Mouse (Mus musculus) activated CD4-positive, CD25-positive, alpha-beta regulatory T cell, adult 4 months (primary cell): Measurements from ENCODE around the gene Vps26b. TPM values are rescaled to one million over a fixed set of nuclear protein-coding genes. Genes with fewer than 3 reads are reported as not detected.

Experiments used
- ATAC-seq: one replicate; pipeline ENCODE4 v1.8.0; 2017
- polyA plus RNA-seq, 2 experiments: library from polyadenylated mRNA; unstranded; fragments of 100-300 nt; shearing (Covaris generic); gene quantifications; one replicate each; pipeline ENCODE4 v1.2.1; 2017

Vps26b gene
- polyA plus RNA-seq: 10 to 100 TPM in 1 of 2 experiments, 1 to 10 TPM in 1; 10.0 to 14.0 TPM

DNA sequence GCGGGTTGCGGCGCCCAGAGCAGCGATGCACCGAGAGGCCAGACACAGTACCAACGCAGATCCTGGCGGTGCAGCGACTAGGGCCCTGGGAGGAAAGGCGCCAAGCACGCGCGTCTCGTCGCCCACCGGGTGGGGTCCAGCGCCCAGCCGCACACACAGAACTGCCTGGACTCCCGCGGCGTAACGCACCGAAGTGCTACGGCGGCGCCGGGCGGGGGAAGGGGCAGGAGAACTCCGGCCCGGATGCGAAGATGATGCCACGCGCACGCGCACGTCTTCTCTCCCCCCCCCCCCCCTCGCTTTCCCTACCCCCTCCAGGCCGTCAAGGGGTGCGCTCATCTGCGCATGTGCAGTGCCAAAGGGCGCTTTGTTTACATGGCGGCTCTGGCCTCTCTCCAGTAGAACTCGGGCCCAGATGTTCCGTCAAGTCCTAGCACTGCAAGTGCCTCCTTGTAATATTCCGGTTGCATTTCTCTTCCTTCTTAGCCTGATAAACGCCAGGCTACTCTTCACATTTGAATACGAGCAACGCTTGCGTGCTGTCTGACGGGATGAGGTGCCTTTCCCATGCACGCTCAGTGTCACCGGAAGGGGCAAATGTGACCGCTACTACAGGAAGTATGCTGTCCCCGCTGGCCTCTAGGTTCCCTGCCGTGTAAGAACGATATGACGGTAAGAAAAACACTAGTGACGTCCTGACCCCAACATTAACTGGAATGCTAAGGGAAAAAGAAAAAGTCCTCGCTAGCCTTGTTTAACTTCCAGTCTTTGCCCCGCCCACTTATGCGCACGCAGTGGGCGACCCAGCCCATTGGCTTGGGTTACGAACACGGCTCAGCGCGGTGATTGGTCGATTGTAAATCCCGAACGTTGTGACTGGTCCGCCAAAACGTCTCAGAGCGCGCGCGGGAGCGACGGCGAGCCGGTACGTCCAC lies at the start of gene Vps26b, which contains the start of gene Ncapd3:
TSS of gene Vps26b (minus strand) at position 238 of the 935 bp plus-strand sequence.
TSS of gene Ncapd3 (plus strand) at position 348 of the 935 bp plus-strand sequence.
- peak; percentile 85 for ATAC-seq

DNA sequence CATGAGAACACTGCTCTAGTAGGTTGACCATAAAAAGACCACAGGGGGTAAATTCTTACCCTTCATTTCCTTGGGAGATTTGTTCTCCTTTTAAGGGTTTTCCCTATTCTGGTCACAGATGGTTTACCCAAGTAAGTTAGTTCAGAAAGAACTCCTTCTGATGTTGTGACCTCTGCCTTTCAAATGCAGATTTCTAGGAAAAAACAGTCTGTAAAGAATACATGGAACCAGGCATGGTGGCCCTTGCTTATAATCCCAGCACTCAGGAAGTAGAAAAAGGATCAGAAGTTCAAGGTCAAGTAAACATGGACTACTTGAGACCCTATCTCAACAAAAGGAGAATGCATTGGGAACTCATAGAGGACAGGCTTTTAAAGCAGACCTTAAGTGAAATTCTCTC lies 45.9 kb upstream of the Vps26b start:
- ATAC-seq: no peak

GRCm38 (mm10) chr9:27074677-27075076 lies 44.8 kb upstream of the Vps26b start:
- no peak for ATAC-seq

DNA sequence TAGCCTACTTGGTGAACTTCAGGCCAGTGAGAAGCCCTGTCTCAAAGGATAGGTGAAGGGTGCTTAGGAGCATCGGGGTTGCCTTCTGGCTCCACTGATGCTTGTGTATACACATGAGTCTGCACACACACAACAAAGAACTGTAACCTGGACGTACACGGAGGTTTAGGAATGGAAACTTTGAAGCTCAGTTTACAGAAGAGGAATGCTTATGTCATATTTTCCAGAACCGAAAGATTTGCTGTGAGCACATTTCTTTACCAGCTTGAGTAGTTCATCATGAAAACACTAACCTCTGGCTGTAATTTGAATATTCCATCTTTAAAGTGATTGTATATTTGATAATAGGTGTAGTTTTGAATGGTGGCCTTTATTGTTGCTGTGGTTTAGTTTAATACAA lies 41.0 kb upstream of the Vps26b start:
- no peak for ATAC-seq

DNA sequence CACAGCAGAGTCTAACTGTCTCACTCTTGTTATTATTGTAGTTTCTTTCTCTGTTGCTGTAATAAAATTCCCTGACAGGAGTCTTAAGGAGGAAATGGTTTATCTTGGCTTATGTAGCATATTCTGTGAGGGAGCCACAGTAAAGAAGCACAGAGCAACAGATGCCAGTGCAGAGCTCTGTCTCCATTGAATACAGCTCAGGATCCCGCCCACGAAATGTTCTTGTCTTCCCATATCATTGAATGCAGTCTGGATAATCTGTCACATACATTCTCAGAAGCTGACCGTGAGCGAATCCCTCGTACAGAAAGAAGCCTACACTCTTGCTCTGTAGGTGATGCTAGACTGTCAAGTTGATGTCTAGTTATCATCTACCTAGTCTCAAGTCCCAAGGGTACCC lies 28.5 kb upstream of the Vps26b start:
- ATAC-seq: no peak

DNA sequence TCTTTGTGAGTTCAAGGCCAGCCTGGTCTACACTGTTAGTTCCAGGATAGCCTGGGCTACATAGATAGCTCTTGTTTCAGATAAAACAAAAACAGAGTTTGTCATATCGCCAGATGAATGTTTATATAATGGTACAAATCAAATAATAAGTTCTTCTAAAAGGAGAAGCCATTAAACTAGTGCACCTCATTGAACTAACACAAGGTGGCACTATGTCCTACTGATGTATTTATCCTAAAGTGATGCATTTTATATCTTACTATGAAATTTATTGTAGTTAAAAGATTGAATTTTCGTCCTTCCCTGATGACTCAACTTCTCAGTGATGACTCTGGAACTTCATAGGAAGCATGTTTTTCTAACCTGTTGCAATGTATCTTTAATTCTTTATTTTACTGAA lies 19.6 kb upstream of the Vps26b start:
- no peak for ATAC-seq

DNA sequence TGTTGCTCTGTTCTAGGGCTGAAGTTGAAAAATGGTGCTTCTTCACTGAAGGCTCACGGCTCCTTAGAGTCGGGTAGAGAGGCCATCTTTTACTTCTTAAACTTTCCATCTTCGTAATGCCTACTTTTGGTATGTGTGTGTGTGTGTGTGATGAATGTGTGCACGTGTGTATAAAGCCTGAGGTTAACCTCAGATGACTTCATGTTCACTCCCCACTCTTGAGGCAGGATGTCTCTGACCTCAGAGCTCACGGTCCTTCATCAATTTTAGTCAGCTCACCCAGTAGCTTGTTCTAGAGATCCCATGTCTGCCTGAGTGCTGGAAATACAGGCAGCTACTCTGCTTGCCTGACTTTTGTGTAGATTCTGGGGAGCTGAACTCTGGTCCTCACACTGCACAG lies 14.0 kb upstream of the Vps26b start:
- ATAC-seq: peak; percentile 73

DNA sequence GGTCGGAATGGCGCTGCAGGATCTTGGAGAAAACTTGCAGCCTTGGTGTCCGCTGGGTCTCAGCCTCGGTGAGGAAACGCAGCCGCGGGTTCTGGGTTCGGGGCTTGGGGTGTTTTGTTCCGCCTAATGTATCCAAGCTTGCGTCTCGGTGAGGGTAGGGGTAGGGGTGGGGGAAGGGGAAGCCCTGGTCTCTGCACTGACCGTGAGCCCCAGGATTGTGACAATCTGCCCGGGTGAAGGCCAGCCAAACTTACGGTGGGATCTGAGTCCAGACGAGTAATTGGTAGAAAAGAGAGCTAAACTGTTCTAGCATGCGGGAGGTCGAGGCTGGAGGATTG lies 867 bp upstream of the Vps26b start:
- no peak for ATAC-seq

DNA sequence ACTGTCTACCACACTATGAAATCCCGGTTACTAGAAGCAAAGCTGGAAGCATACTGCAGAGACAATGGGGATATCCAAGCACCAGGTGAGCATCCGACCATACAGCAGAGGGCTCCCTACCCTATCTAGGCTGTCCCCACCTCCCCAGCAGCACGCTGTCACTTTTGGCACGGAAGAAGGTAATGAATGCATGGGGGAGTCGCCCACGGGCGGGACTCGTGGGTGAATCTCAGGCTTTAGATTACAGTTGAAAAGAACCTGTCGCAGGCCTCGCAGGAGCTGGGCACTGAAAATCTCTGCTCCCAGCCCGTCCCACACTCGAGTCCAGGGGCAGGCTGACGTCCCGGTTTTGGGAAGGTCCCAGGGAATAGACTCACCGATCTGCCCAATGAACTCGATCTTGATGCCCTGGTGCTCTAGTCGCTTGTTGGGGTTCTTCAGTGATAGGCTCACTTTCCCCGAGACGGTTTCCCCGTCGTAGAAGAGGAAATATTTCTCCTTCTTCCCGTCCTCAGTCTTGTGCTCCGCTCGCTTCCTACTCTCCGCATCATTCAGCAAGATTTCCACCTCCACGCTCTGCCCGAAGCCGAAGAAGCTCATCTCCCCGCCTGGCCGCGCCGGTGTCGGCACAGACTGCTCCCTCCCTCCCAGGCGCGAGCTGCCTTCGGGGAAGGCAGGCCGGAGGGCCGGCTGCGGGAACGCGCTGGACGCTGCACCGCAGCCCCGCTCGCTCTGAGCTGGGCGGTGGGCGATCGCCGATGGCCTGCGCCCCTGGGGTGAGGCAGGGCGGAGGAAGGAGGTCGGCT lies 640 bp downstream of the Vps26b start:
- ATAC-seq: peak; percentile 57

DNA sequence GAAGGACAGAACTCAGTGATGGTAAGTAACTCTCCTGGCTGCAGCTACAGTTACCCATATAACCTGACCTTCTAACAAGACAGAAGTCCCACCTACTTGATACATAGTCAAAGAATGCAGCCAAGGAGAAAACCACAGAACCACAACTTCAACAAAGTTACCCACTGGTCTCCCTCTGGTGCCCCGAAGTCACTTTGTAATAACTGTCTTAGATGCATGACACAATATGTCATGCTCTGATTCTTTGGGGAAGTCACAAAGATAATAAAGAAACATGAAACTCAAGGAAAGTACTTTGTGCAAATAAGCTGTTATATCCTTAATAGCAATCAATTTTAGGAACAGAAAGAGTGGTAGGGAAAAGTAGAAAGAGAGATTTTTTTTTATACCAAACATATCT lies 3.2 kb downstream of the Vps26b start:
- no peak for ATAC-seq

DNA sequence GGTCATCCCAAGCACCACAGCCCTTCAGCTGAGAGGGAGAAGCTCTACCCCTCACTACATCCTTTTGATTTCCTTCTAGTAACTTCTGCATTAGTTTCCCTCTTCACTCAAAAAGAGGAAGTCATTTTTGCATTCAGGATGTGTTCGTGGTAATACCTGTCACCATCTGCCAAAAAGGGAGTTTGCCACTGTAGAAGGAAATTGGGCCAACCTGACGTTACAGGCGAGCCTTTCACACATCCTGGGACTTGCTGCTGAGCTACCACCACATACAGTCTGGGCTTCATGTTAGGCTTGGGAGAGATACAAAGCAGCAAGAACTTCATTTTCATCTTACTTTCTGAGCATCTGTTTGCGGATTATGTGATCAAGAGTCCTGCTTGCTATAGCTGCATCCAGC lies 6.2 kb downstream of the Vps26b start:
- peak; percentile 64 for ATAC-seq

DNA sequence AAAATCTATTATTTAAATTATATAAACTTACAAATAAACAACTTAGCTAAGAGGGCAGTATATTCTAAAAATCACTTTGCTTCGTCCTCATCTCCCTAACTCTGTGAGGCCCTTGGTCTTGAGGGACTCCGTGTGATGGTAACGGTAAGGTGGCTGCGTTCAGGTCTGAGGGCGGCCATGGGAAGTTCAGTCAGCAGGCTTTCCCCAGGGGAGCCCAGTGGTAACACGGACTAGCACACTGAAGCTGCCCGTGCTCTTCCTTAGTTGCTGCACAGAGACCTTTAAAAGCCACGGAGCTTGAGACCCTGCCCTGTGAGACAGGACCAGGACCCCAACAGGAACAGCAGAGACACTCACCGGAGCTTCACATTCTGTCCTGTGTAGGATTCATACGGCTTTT lies 10.9 kb downstream of the Vps26b start:
- ATAC-seq: no peak

- no peak for ATAC-seq
Observed at GRCm38 (mm10) chr9:27011572-27011971, 18.3 kb downstream of the Vps26b start.

DNA sequence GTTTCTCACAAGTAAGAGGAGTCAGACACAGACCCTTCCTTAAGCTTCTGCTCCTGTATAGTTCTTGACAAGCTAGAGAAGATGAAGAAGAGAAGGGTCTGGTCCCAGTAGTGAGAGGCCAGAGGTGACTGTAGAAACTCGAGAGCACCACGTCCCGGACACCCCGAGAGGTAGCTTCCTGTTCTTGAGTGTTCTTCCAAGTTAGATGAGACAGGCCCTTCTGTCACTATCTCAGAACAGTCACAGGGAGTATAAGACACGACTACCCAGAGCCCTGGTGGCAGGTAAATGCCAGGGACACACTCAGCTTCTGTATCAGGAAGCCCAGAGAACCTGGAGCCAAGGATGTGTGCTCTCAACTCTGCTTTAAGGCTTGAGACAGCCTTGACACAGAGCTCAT lies 20.6 kb downstream of the Vps26b start:
- no peak for ATAC-seq

GRCm38 (mm10) chr9:27006866-27007265 lies 23.0 kb downstream of the Vps26b start:
- no peak for ATAC-seq

- no peak for ATAC-seq
Observed at GRCm38 (mm10) chr9:27005933-27006332, 23.9 kb downstream of the Vps26b start.

DNA sequence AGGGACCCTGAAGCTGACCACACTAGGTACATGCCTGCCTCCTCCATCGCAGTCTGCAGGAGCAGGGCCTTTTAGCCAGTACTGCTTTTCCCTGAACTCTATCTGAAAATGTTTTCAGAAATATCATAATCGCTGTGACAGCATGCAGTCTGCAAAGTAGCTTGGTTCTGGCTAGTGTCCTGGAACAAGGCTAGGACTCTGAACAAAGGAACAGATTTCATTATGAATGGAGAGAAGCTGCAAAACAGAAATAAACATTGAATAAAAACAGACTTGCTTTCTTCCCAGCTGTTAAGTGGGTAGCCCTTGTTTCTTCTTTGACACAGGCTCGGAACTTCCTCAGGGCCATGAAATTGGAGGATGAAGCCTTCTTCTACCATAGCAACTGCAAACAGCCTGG lies 24.6 kb downstream of the Vps26b start:
- no peak for ATAC-seq

GRCm38 (mm10) chr9:26999461-27000395 lies 30.1 kb downstream of the Vps26b start, which contains the start of the genes Acad8 and Thyn1:
Acad8 (minus strand) TSS chr9:26999566.
Thyn1 (plus strand) TSS chr9:26999710.
- peak; percentile 99 for ATAC-seq

GRCm38 (mm10) chr9:26998669-26999460 lies 31.0 kb downstream of the Vps26b start:
- no peak for ATAC-seq

DNA sequence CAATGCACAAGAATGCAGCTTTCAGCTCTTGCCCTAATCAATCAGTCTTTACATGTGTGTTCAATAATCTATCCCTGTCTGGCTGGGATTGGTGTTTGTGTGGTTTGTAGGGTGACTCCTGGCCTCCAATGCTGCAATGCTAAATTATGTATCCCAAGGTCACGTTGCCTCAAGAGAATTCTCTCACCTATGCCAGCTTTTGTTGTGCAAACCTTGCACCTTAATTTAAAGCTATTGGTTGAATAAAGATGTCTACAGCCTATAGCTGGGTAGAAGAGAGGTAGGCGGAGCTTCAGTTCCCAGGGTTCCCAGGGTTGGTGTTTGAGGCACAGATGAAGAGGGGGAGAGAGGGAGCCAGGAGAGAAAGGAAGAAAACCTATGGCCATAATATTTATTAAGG lies 32.4 kb downstream of the Vps26b start:
- no peak for ATAC-seq

DNA sequence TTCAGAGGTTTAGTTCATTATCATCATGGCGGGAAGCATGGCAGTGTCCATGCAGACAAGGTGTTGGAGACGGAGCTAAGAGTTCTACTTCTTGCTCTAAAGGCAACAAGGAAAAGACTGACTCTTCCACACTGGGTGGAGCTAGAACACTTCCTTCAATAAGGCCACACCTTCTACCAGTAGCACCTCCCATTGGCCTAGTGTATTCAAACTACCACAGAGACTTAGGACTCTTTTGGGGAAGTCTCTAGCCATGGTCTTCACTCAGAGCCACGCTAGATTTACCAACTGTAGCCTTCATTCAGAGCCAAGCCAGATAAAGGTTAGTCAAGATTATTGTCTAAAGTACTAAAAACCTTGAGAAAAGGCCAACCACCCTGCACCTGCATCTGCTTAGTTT lies 32.8 kb downstream of the Vps26b start:
- no peak for ATAC-seq

GRCm38 (mm10) chr9:26993900-26994299 lies 36.0 kb downstream of the Vps26b start:
- no peak for ATAC-seq
